Mouse (Mus musculus): ENCODE data around the gene Ptpn3.
A peak's percentile ranks its signal among the peaks of the same experiment; 100 is the strongest.

Gene Ptpn3

DNA sequence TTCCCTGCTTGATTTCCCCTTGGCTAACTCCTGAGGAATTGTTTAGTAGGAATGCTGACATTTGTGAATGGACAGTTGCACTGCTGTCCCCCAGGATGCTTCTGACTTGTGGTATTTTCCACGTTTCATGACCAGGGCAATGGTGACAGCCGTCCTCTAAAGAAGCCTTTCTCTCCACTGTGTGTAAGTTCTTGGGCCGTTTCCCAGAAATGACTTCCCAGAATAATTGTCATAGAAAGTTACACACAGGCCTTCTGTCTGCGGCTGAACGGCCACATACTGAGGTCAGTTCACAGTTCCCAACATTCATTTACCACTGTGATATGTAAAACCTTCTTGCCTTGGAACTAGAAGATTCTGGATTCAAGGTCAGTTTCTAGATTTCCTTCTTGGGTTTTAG lies 129.8 kb downstream of the Ptpn3 start:
- DNase-seq (ENCODE audit: low spot score in 2 of 2) = peak in 1 of 2 experiments; percentile 36

DNA sequence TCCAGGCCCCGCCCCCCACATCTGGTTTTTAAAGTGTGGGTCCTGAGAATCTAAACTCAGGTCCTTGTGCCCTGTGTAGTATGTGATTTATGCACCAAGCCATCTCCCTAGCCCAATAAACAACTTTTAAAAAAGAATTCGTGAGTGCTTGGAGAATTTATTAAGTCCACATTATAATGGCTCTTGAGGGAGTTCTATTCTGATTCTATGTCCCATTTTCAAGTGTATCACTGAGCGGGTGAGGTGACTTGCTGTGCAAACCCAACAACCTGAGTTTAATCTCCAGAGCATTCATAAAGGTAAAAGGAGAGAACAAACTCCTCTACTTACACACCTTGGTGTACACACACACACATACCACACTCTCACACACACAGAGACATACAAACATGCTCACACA lies 133.0 kb downstream of the Ptpn3 start:
- no peak for DNase-seq (ENCODE audit: low spot score in 2 of 2)

DNA sequence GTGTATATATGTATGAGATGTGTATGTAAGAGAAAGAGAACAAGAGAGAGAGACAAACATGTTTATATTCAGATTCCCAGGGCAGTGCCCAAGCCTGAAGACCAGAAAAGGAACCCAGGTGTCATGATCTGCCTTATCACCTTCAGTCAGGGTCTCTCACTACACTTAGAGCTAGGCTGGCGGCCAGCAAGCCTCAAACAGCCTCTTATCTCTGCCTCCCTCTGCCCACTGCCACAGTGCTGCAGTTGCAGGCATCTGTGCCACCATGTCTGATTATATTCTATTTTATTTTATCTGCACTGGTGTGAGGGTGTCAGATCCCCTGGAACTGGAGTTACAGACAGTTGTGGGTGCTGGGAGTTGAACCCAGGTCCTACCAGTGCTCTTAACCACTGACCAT lies 133.4 kb downstream of the Ptpn3 start:
- DNase-seq (ENCODE audit: low spot score in 2 of 2) = no peak

DNA sequence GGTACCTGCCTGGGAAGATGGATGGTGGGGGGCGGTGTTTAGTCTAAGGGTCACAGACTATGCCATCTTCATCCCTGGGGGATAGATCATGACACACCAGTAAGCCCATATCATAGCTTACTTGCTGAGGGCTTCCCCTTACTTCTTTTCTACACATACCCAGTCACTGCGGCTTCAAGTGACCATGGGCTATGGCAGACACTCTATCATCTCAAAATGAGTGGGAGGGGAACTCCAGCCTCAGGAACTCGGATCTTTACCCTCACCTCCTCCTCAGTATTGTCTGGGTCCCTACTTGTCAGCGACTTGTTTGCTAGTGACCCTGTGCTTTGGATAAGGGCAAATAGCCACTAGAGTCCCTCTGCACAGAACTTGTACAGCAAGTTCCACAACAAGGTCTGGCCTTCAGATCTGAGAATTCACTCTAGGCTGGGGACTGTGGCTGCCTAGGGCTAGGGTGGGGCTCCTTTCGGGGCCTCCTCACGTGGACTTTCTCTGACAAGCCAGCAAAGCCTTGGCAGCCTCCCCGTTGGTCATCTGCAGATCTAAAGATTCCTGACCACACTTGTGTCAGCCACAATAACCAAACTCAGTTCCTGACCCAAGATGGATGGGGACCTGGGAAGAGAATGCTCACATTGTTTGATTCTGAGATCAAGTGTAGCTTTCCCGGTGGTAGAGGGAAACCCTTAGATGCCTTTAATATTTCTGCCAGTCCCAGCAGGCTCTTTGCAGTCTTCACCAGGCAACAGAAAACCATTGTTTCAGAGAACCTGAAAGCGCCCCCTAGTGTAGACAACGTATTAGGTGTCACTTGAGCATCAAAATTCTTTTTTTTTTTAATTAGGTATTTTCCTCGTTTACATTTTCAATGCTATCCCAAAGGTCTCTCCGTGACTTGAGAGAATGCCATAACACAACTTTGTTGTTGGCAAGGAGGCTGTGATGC lies 134.4 kb downstream of the Ptpn3 start:
- no peak for DNase-seq (ENCODE audit: low spot score in 2 of 2)

DNA sequence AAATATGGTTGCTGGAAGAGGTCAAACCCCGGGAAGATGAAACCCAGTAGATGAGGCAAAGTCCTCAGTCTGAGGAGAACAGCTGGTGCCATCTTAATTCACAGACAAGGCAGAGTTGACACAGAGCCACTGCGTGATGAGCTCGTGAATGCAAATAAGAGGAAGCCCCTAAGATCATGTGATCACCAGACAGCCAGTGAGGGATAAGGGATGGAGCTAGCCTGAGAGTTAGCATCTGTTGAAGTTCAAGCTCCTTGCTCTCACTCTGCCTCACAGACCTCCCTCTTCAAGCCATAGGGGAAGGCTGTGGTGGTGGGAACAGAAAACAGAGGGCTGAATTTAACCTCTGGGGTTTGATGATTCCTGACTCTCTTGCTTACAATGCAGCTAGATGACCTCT lies 136.0 kb downstream of the Ptpn3 start:
- DNase-seq (ENCODE audit: low spot score in 2 of 2) = no peak

DNA sequence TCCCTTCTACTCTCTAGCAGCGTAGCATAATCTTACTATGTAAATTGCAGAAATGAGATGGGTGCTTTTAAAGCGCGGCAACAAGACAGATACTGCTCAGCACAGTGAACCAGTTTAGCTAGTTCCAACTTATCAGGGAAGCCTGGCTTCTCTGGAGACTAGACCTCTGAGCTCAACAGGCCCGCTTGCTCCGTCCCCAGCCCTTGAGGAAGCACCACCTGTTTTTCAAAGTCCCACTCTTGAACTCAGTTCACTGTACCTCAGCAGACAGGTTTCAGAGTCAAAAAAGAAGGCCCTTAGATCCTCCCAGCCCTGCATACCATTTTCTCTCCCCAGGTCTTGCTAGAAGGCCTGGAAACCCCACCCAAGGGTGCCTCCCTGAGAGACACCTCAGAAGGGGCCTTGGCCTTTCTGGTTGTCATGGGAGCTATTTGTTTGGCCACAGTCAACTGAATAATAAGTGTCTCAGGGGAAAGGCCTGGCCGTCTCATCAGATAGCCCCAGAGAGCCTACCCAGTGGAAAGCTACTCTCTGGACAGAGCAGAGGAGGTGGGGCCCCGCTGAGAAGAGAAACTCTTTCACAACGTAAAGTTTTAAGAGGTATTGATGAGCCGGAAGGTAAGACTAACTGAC lies 136.9 kb downstream of the Ptpn3 start:
- no peak for DNase-seq (ENCODE audit: low spot score in 2 of 2)

DNA sequence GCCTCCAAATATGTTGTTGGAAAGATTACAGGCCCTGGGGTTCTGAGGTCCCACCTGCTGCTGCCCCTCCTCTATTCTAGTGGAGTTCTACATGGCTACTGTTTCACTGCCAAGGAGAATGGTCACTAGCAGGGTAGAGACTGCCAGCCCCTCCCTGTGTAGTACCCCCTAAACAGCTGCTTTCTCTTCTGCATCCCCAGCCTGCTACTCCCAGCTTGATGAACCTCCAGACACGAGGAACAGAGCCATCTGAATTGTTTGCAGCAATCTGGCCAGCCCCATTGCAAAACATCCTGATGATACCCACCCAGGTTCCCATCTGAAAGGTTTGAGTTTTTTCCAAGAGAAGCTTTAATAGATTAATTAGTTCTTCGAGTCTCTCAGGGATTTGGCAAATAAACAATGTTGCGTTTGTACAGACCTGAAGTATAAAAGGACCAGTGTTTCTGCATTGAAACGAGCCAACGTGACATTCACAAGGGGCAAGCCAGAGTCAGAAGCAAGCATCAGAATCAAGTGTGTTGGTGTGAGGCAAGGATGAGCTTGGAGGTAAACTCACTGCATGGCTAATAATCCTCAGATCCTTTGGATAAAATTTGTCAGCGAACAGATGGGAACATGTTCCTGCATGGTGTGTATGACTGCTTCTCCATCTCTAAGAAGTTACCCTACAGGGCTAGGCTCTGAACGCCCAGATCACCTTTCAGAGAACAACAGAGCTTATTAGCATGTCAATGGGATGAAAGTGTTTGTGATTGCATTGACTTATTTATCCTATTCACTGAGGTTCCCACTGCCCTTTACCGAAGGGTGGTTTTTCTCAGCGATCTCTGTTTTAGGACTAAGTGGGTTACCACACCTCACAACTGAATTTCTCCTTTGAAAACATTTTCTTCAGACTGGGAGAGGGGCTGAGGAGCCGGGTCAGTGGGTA lies 138.6 kb downstream of the Ptpn3 start:
- DNase-seq (ENCODE audit: low spot score in 2 of 2) = peak in 1 of 2 experiments; percentile 13

DNA sequence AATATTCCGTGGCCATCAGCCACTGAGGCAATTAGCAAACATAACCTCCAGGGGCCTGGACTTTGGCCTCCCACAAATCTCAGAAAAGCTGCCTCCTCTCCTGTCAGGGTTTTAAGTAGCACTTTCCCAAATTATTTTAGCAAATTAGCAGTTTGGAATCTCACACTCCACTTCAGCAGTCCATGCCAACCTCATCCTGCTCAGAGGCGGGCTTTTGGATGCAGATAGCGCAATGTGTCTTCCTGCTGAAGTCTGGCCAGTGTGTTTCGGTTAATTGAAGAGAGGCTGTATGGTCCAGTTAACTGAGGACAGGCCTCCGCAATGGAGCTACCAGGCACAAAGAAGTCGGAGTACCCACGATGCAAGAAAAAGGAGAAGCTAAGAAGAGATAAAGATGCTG lies 141.1 kb downstream of the Ptpn3 start:
- no peak for DNase-seq (ENCODE audit: low spot score in 2 of 2)

DNA sequence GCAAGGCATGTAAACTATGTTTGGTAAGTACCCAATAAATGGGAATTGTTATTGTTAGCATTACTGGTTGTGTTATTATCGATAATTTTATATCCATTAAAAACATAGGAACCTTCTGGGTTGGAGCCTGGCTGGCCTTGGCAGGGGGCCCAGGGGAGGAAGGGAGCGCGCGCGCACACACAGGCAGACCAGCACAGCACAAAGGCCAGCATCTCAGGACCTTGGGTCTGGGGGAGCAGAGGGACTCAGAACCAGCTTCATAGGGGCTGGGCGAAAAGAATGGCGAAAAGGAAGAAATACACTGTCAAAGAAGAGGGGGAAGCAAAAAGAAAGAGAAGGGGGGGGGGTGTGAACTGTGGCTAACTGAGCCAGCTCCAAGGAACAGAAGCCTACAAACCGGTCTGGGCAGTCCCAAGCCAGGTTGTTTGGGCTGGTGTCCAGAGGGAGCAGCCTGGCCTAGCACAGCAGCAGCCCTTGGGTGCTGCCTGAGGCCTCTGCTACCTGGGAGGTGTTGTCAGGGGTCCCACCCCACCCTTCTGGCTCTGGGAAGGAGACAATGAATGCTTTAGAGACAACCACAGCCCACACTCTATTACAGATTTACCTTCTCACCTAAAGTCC lies 145.0 kb downstream of the Ptpn3 start:
- DNase-seq (ENCODE audit: low spot score in 2 of 2) = no peak

DNA sequence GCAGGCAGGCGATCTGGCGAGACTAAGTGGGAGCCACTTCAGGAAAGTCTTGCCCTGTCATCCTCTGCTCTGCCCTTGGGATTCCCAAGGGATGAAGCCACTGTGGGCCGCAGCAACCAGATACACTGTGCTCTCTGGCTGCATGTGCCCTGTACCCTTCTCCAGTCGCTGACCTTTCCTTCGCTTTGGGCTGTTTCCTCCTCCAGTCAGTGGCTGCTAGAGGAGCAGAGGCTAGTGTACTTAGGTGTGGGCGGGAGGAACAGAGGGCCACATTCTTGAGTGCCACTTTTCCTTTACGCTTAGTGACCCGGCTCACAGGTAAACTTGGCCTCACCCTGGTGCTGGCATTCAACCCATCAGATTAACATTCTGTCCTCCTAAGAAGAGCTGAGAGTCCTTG lies 147.8 kb downstream of the Ptpn3 start:
- no peak for DNase-seq (ENCODE audit: low spot score in 2 of 2)

DNA sequence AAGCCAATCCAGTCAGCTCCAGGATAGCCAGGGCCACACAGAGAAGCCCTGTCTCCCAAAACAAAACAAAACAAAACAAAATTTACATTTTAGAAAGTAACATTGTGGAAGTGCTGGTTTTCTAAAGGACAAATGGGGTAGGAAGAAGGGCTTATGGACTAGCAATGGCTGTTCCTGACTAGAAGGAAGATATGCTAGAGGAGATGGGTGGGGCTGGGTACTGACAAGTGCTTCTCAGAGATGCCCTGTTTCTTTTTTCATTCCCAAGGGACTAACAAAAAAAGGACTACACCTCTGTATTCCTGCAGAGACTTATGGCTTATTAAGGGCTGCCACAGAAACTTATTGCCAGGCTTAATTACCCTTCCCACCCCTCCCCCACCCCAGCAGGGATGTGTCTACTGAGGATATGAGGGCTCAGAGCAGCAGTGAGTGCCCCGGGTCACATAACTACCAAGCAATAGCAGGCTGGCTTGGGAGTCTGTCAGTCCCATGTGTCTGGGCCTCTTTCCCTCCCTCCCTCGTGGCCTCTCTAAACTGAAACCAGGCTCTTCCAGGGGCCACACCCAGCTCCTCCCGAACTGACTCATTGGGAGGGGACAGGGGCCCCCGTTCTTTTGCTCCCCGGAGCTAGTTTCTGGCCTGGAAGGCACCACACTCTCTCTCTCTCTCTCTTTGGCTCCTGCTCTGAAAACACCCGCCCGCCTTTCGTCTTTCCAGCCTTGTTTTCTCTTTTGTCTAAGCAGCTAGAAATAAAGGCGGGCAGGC lies 148.4 kb downstream of the Ptpn3 start:
- no peak for DNase-seq (ENCODE audit: low spot score in 2 of 2)

DNA sequence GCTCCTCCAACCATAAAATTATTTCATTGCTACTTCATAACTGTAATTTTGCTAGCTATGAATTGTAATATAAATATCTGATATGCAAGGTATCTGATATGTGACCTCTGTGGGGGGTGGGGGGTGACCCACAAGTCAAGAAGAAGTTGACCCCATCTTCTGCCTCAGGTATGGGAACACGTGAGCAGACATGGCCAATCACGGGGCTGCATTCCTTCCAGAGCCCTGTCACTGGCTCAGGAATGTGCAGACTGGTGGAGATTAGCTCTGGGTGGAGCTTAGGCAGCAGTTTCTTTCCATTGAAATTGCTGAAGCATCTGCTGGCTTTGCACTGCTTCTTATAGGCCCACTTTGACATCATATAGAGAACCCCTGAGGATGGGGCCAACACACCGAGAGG lies 153.5 kb downstream of the Ptpn3 start:
- DNase-seq (ENCODE audit: low spot score in 2 of 2) = no peak

DNA sequence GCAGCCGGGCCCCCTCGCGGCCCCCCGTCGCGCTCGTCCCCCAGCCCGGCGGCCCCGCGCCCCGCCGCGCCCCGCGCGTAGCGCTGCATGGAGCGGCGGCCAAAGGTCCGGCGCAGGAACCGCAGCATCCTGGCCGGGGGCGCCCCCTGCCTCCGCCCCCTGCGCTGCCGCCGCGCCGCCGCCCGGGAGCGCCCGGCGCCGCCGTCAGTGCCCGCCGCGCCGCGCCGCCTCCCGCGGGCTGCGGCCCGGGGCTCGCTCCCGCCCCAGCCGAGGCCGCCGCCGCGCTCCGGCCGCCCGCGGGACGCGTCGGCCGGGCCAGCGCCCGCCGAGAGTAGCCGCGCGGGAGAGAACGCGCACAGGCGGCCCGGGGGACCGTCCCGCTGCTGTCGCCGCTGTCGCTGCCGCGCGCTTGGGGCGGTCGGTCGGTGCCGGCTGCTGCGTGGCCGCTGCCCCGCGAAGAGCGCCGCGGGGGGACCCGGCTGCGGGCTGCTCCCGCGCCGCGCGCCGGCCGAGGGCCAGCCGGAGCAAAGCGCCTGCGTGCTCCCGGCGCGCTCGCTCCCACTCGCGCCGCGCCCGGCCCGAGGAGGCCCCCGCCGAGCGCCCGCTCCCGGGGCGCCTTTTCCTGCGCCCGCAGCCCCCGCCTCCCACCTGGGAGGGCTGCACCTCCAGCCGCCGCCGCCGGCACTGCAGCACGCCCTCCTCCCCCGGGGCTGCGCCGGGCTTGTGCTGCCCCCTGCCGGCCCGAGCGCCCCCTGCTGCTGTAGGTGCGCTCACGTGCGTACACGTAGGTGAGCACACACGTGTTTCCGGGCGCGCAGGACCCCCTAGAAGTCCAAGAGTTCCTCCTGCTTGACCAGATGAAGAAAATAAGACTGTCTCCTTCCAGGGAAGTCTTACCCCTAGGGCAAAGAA lies 158.4 kb downstream of the Ptpn3 start, which contains the start of gene Epb41l4b:
Epb41l4b (minus strand) TSS at position 412 of the 912 bp plus-strand sequence.
- peak in 1 of 2 experiments; percentile 73 for DNase-seq (ENCODE audit: low spot score in 2 of 2)

DNA sequence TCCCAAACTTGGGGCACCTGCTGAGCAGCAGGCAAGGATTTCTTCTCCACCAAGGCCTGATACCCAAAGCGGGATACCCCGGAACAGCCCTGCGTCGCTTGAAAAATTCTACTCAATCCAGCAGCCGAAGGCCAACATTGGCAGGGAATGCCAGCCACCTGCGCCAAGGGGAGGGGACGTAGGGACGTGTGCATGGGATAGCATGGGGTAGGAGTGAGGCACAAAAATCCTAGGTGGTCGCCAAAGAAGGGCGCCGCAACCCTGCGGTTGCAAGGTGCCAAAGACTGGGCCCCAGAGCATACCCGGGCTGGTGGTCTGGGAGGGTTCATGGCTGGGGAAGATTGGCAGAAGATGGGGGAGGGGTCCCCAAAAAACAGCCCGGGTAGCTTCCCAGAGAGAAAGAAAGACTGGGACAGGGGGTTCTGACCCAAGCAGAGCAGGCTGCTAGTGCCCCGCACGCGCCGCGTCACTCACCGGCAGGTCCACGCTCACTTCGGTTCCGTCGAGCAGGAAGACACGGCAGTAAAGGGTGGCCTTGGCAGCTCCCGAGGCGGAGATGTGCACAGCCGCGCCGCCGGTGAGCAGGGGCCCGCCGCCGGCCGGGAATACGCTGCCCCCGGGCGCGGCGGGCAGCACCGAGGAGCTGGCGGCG lies 159.1 kb downstream of the Ptpn3 start:
- DNase-seq (ENCODE audit: low spot score in 2 of 2) = no peak

DNA sequence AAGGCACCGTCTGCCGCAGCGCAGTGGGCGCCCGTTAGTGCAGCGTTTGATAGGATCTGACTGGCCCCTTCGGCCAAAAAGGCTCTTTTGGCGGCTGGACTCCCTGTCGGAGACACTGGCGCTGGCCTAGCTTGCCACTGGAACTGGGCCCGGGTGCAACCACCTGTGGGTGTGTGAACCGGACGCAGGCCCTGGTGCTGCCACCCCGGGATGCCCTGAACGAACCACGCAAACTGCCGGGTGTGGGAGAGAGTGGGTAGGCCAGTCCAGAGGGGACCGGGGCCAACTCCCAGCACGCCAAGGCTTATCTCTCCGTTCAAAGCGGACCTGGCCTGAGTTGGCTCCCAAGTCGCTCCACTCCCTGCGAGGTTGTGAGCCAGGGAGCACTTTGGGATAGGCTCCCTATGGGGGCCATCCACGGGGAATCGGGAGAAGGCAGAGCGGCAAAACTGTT lies 159.7 kb downstream of the Ptpn3 start:
- no peak for DNase-seq (ENCODE audit: low spot score in 2 of 2)

DNA sequence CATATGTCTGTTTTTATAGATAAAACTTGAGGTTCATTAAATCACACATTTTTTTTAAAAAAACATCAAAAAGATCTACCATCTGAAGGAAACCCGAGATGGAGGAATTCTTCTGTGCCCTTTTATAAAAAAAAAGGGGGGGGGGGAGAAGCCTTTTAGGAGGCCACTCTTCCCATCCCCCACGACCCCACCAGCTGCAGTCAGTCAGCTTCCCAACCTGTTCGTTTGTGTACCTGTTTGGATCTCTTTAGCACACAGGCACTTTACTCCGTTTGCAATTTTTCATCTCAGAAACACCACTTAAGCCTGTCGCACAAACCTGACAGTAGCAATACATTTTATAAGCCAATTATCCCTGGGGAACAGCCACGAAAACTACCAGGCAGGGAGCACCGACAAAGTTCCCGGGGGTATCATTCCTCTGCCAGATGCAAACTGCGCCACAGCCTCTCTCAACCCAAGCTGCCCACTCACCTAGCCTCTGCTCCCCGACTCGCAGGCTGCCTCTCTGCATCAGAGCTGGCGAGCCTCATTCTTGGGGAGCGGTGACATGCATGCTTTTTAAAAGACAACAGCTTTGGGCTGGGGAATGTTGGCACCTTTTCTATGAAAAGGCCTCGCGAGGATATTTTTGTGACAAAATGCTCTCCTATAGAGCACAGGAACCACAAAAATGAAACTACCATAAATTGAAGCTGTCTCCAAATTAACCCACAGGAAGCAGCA lies 160.5 kb downstream of the Ptpn3 start:
- DNase-seq (ENCODE audit: low spot score in 2 of 2) = no peak
